Mouse (Mus musculus): Measurements from ENCODE around the gene Sec31b.

Gene Sec31b

GRCm38 (mm10) chr19:44545321-44546041 is at the start of gene Sec31b:
Sec31b (minus strand) TSS chr19:44545864.
- peak; percentile 33 for DNase-seq

- DNase-seq = no peak
Observed at GRCm38 (mm10) chr19:44594180-44594579, 48.5 kb upstream of the Sec31b start.

GRCm38 (mm10) chr19:44591638-44592037 is 46.0 kb upstream of the Sec31b start:
- no peak for DNase-seq

GRCm38 (mm10) chr19:44590992-44591391 is 45.3 kb upstream of the Sec31b start:
- no peak for DNase-seq

- no peak for DNase-seq
Observed at GRCm38 (mm10) chr19:44589591-44590223, 44.0 kb upstream of the Sec31b start.

GRCm38 (mm10) chr19:44588036-44588435 is 42.4 kb upstream of the Sec31b start:
- DNase-seq = no peak

GRCm38 (mm10) chr19:44582638-44583309 is 37.1 kb upstream of the Sec31b start:
- DNase-seq = peak; percentile 85

- no peak for DNase-seq
Observed at GRCm38 (mm10) chr19:44582103-44582502, 36.4 kb upstream of the Sec31b start.

- no peak for DNase-seq
Observed at GRCm38 (mm10) chr19:44578038-44578437, 32.4 kb upstream of the Sec31b start.

- DNase-seq = no peak
Observed at GRCm38 (mm10) chr19:44576275-44576674, 30.6 kb upstream of the Sec31b start.

GRCm38 (mm10) chr19:44567763-44568162 is 22.1 kb upstream of the Sec31b start:
- DNase-seq = no peak

GRCm38 (mm10) chr19:44564006-44564405 is 18.3 kb upstream of the Sec31b start:
- no peak for DNase-seq

GRCm38 (mm10) chr19:44562652-44563206 is 17.1 kb upstream of the Sec31b start, which contains the start of gene Hif1an:
Hif1an (plus strand) TSS chr19:44562850.
- peak; percentile 96 for DNase-seq

GRCm38 (mm10) chr19:44554861-44555590 is 9.4 kb upstream of the Sec31b start, which contains the start of gene Ndufb8:
Ndufb8 (minus strand) TSS chr19:44555440.
- DNase-seq = peak; percentile 95

GRCm38 (mm10) chr19:44554490-44554860 is 8.8 kb upstream of the Sec31b start:
- DNase-seq = no peak

GRCm38 (mm10) chr19:44553286-44553685 is 7.6 kb upstream of the Sec31b start:
- no peak for DNase-seq

- no peak for DNase-seq
Observed at GRCm38 (mm10) chr19:44552731-44553130, 7.1 kb upstream of the Sec31b start, which contains the start of gene Gm20538. Gm20538 (minus strand) TSS chr19:44552831.

GRCm38 (mm10) chr19:44544775-44545174 is 889 bp downstream of the Sec31b start:
- peak; percentile 71 for DNase-seq

- DNase-seq = no peak
Observed at GRCm38 (mm10) chr19:44544372-44544771, 1.3 kb downstream of the Sec31b start.

- no peak for DNase-seq
Observed at GRCm38 (mm10) chr19:44542694-44543178, 2.9 kb downstream of the Sec31b start.

GRCm38 (mm10) chr19:44537416-44537815 is 8.2 kb downstream of the Sec31b start:
- no peak for DNase-seq

- DNase-seq = no peak
Observed at GRCm38 (mm10) chr19:44535376-44535775, 10.3 kb downstream of the Sec31b start.

All from cerebellum, adult 8-10 months (tissue).